Mouse (Mus musculus): ENCODE data around the gene Cxcr1. TPM values are rescaled to one million over a fixed set of nuclear protein-coding genes. Genes with fewer than 3 reads are reported as not detected.

Cxcr1 gene
- total RNA-seq (2021), result not detected
- long read RNA-seq, experiment 1, result 0 reads
- long read RNA-seq, experiment 2, result 0 reads

- intact Hi-C loops (cut with DNase I), result no loop called here
- DNase-seq (ENCODE audit: low spot score in 2 of 2), result no peak
These were observed at the start of gene Cxcr1 for GRCm38 (mm10) chr1:74194445-74194844. TSS of gene Cxcr1 (minus strand) at chr1:74194631.

GRCm38 (mm10) chr1:74240832-74241231 lies 46.4 kb upstream of the Cxcr1 start:
- intact Hi-C loops (cut with DNase I), result loop anchor here (5.0 kb wide), 1 partner anchor 34 kb away; no protein-coding TSS in a partner anchor
- no peak for DNase-seq (ENCODE audit: low spot score in 2 of 2)

- peak; percentile 81 to 85 for DNase-seq (ENCODE audit: low spot score in 2 of 2)
- intact Hi-C loops (cut with DNase I), result loop anchor here (5.0 kb wide), 1 partner anchor 33 kb away; no protein-coding TSS in a partner anchor
These were observed 45.9 kb upstream of the Cxcr1 start for GRCm38 (mm10) chr1:74240311-74240710.

GRCm38 (mm10) chr1:74239618-74240017 lies 45.2 kb upstream of the Cxcr1 start:
- DNase-seq (ENCODE audit: low spot score in 2 of 2), result peak; percentile 42 to 52
- intact Hi-C loops (cut with DNase I), result loop anchor here (5.0 kb wide), 1 partner anchor 32 kb away; no protein-coding TSS in a partner anchor

GRCm38 (mm10) chr1:74239162-74239561 lies 44.7 kb upstream of the Cxcr1 start:
- intact Hi-C loops (cut with DNase I), result no loop called here
- no peak for DNase-seq (ENCODE audit: low spot score in 2 of 2)

GRCm38 (mm10) chr1:74238136-74238535 lies 43.7 kb upstream of the Cxcr1 start:
- intact Hi-C loops (cut with DNase I), result no loop called here
- no peak for DNase-seq (ENCODE audit: low spot score in 2 of 2)

GRCm38 (mm10) chr1:74237671-74238070 lies 43.2 kb upstream of the Cxcr1 start:
- no peak for DNase-seq (ENCODE audit: low spot score in 2 of 2)
- intact Hi-C loops (cut with DNase I), result loop anchor here (2.0 kb wide), 1 partner anchor 47 kb away; the partner anchor contains the start of genes Aamp and Pnkd

- intact Hi-C loops (cut with DNase I), result loop anchor here (2.0 kb wide), 1 partner anchor 48 kb away; the partner anchor contains the start of genes Aamp and Pnkd
- DNase-seq (ENCODE audit: low spot score in 2 of 2), result peak in 1 of 2 experiments; percentile 41
These were observed 42.3 kb upstream of the Cxcr1 start for GRCm38 (mm10) chr1:74236590-74237317.

GRCm38 (mm10) chr1:74235938-74236589 lies 41.6 kb upstream of the Cxcr1 start, which contains the start of gene Arpc2:
TSS of gene Arpc2 (plus strand) at chr1:74236084.
- peak; percentile 95 to 97 for DNase-seq (ENCODE audit: low spot score in 2 of 2)
- intact Hi-C loops (cut with DNase I), result loop anchor here (2.0 kb wide), 1 partner anchor 49 kb away; the partner anchor contains the start of genes Aamp and Pnkd

- no peak for DNase-seq (ENCODE audit: low spot score in 2 of 2)
- intact Hi-C loops (cut with DNase I), result no loop called here
These were observed 36.6 kb upstream of the Cxcr1 start for GRCm38 (mm10) chr1:74230992-74231391.

GRCm38 (mm10) chr1:74229942-74230341 lies 35.5 kb upstream of the Cxcr1 start:
- no peak for DNase-seq (ENCODE audit: low spot score in 2 of 2)
- intact Hi-C loops (cut with DNase I), result no loop called here

- intact Hi-C loops (cut with DNase I), result no loop called here
- DNase-seq (ENCODE audit: low spot score in 2 of 2), result peak; percentile 58 to 68
These were observed 32.9 kb upstream of the Cxcr1 start for GRCm38 (mm10) chr1:74227317-74227716.

GRCm38 (mm10) chr1:74219922-74220321 lies 25.5 kb upstream of the Cxcr1 start:
- intact Hi-C loops (cut with DNase I), result no loop called here
- DNase-seq (ENCODE audit: low spot score in 2 of 2), result no peak

GRCm38 (mm10) chr1:74208941-74209340 lies 14.5 kb upstream of the Cxcr1 start:
- no peak for DNase-seq (ENCODE audit: low spot score in 2 of 2)
- intact Hi-C loops (cut with DNase I), result loop anchor here (5.0 to 10.0 kb wide), 3 partner anchors 33 to 156 kb away; partner anchors contain the start of genes Aamp, Catip and Pnkd

- intact Hi-C loops (cut with DNase I), result loop anchor here (5.0 to 10.0 kb wide), 3 partner anchors 34 to 157 kb away; partner anchors contain the start of genes Aamp, Catip and Pnkd
- peak; percentile 38 to 49 for DNase-seq (ENCODE audit: low spot score in 2 of 2)
These were observed 13.5 kb upstream of the Cxcr1 start for GRCm38 (mm10) chr1:74207906-74208305.

GRCm38 (mm10) chr1:74206642-74207041 lies 12.2 kb upstream of the Cxcr1 start:
- intact Hi-C loops (cut with DNase I), result loop anchor here (5.0 to 10.0 kb wide), 3 partner anchors 36 to 158 kb away; partner anchors contain the start of genes Aamp, Catip and Pnkd
- no peak for DNase-seq (ENCODE audit: low spot score in 2 of 2)

GRCm38 (mm10) chr1:74205881-74206280 lies 11.4 kb upstream of the Cxcr1 start:
- intact Hi-C loops (cut with DNase I), result loop anchor here (5.0 to 10.0 kb wide), 3 partner anchors 36 to 159 kb away; partner anchors contain the start of genes Aamp, Catip and Pnkd
- DNase-seq (ENCODE audit: low spot score in 2 of 2), result peak in 1 of 2 experiments; percentile 45

- intact Hi-C loops (cut with DNase I), result loop anchor here (10.0 kb wide), 1 partner anchor 161 kb away; the partner anchor contains the start of gene Catip
- no peak for DNase-seq (ENCODE audit: low spot score in 2 of 2)
These were observed 9.0 kb upstream of the Cxcr1 start for GRCm38 (mm10) chr1:74203457-74203856.

GRCm38 (mm10) chr1:74201048-74201844 lies 6.8 kb upstream of the Cxcr1 start:
- intact Hi-C loops (cut with DNase I), result loop anchor here (10.0 kb wide), 1 partner anchor 164 kb away; the partner anchor contains the start of gene Catip

More at GRCm38 (mm10) chr1:74201048-74201844, 6.8 kb upstream of the Cxcr1 start:
- DNase-seq (ENCODE audit: low spot score in 2 of 2), result no peak
